Mouse (Mus musculus): ENCODE data around the gene Krtcap3. TPM values are rescaled to one million over a fixed set of nuclear protein-coding genes. Genes with fewer than 3 reads are reported as not detected.
"Not testable (repeated sequence)": the region's sequence is repeated elsewhere in the genome, so short reads cannot be mapped to it uniquely, and the experiment has no call there.

The Krtcap3 gene
- polyA plus RNA-seq (2012; rRNA removed): 48.1 and 56.2 TPM in 2 replicates

DNA sequence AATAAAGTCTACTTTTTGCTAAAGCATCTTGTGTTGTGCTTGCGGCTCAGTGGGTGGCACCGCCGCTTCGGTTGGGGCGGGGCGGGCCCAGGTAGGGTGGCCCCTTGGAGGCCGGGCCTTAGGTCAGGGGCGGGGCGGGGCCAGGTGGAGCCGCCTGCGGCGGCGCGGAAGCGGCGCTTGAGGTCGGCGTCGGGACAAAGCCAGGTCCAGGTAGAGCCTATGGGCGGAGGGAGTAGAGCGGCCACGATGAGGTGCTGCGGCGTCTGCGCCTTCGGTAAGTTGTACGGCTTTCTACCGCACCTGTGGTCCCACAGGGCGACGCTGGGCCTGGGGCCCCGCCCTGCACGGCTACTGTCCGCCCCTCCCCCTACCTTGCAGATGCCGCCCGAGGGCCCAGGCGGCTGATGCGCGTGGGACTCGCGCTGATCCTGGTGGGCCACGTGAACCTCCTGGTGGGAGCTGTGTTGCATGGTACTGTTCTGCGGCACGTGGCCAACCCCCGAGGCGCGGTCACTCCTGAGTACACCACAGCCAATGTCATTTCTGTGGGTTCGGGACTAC, at the start of gene Krtcap3:
TSS of gene Krtcap3 (plus strand) at position 151 of the 561 bp plus-strand sequence.
- Histone ChIP-seq H3K36me3 (ENCODE audit: control insufficient read depth, insufficient read depth, low read length) (peaks cover 49% of the 10 kb centered on the region), H3K27ac (ENCODE audit: control insufficient read depth, insufficient read depth, low read length) (no peak within 1 kb of the TSS), H3K4me1 (replicated peaks; ENCODE audit: control insufficient read depth, insufficient read depth, low read length) (0 out of 2 replicates have a peak, but pooled peaks cover 2% of the 10 kb centered on the region), H3K4me3 (ENCODE audit: control insufficient read depth, insufficient read depth, low read length) (peak within 1 kb of the TSS; percentile 52), H3K27me3 (ENCODE audit: control insufficient read depth, insufficient read depth, low read length) (no peaks in the 10 kb centered on the region)
- DNase-seq: peak; percentile 8
- 74% methylated on average over 47 of the region's 47 CpGs for WGBS
- TF ChIP-seq POLR2A (IDR thresholded peaks at IDR 0.05; ENCODE audit: control insufficient read depth, extremely low read depth, insufficient read depth, low read length, poor library complexity) (no peak), CTCF (IDR thresholded peaks at IDR 0.05; ENCODE audit: borderline replicate concordance, control insufficient read depth, extremely low read depth, insufficient read depth, low read length, poor library complexity) (no peak)

DNA sequence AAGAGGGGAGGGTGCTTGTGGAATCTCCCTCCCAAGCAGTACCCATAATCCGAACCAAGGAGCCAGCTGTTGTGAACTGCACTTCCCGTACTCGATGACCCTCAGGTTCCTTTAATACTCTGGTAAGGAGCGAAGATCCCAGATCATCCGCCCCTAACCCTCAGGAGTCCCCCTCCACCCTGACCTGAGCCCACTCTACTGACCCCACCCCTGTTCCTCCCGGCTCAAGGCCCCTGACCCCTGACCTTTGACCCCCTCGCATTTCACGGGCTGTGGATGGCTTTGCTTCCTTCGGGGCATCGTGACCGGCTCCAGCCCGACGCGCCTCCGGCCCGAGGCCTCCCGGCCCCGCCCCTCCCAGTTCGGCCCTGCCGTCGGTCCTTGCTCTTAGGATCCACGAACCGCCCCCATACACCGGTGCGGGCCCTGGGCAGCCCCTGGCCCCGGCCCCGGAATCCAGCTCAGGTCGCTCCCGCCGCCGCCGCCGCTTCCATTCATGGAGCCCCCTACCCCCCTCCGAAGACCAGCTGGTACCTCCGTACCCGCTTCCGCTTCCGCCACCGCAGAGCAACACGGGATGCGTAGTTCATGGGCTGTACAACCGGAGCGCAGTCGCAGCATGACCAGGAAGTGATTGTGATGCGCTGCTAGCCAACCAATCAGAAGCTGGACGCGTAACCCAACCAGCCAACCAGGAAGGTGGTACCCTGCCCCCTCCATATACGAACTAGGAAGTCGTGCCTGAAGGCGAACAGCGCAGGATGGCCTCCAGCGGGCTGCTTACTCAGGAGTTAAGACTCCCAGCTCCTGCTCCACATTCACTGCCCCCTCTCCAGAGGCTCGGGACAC, 49.5 kb upstream of the Krtcap3 start, which contains the start of gene Zfp513:
TSS of gene Zfp513 (minus strand) at position 562 of the 849 bp plus-strand sequence.
- DNase-seq: peak; percentile 93
- Histone ChIP-seq H3K27me3 (ENCODE audit: control insufficient read depth, insufficient read depth, low read length) (no peaks in the 10 kb centered on the region), H3K4me3 (ENCODE audit: control insufficient read depth, insufficient read depth, low read length) (peak within 1 kb of the TSS; percentile 63), H3K4me1 (replicated peaks; ENCODE audit: control insufficient read depth, insufficient read depth, low read length) (peaks cover 13% of the 10 kb centered on the region), H3K36me3 (ENCODE audit: control insufficient read depth, insufficient read depth, low read length) (peaks cover 64% of the 10 kb centered on the region), H3K27ac (ENCODE audit: control insufficient read depth, insufficient read depth, low read length) (peak within 1 kb of the TSS; percentile 26; the same call in 1 of the 2 replicates)
- under 1% methylated on average over 53 of the region's 53 CpGs for WGBS
- peak; percentile 88 for TF ChIP-seq POLR2A (IDR thresholded peaks at IDR 0.05; ENCODE audit: control insufficient read depth, extremely low read depth, insufficient read depth, low read length, poor library complexity)
- peak; percentile 55; the same call in 1 of the 2 replicates for TF ChIP-seq CTCF (IDR thresholded peaks at IDR 0.05; ENCODE audit: borderline replicate concordance, control insufficient read depth, extremely low read depth, insufficient read depth, low read length, poor library complexity)

DNA sequence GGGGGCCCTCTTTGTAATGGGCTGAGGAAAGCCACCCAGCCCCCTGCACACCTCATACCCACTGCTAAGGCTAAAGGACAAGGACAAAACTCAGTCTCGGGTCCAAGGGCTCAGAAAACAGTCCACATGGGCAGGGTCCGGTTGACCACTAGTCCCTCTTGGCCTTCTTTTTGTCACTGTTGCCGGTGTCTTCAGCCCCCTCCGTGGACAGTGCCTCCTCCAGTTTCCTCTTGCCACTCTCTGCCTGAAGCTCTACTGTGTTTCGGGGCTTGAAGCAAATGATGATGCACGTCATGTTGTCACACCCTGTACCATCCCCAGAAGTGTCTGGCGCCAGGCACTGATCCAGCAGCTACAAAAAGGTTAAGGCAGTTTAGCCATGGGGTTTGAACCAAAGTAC, 48.6 kb upstream of the Krtcap3 start:
- Histone ChIP-seq H3K4me1 (replicated peaks; ENCODE audit: control insufficient read depth, insufficient read depth, low read length) (peaks cover 13% of the 10 kb centered on the region), H3K36me3 (ENCODE audit: control insufficient read depth, insufficient read depth, low read length) (peaks cover 64% of the 10 kb centered on the region), H3K4me3 (ENCODE audit: control insufficient read depth, insufficient read depth, low read length) (no peak overlapping the region), H3K27ac (ENCODE audit: control insufficient read depth, insufficient read depth, low read length) (no peak overlapping the region), H3K27me3 (ENCODE audit: control insufficient read depth, insufficient read depth, low read length) (no peaks in the 10 kb centered on the region)
- no peak for DNase-seq
- TF ChIP-seq CTCF (IDR thresholded peaks at IDR 0.05; ENCODE audit: borderline replicate concordance, control insufficient read depth, extremely low read depth, insufficient read depth, low read length, poor library complexity): no peak
- no peak for TF ChIP-seq POLR2A (IDR thresholded peaks at IDR 0.05; ENCODE audit: control insufficient read depth, extremely low read depth, insufficient read depth, low read length, poor library complexity)
- WGBS: 96% methylated on average over 7 of the region's 7 CpGs

- Histone ChIP-seq H3K27me3 (ENCODE audit: control insufficient read depth, insufficient read depth, low read length) (no peaks in the 10 kb centered on the region), H3K4me1 (replicated peaks; ENCODE audit: control insufficient read depth, insufficient read depth, low read length) (peaks cover 13% of the 10 kb centered on the region), H3K36me3 (ENCODE audit: control insufficient read depth, insufficient read depth, low read length) (peaks cover 56% of the 10 kb centered on the region), H3K27ac (ENCODE audit: control insufficient read depth, insufficient read depth, low read length) (no peak overlapping the region), H3K4me3 (ENCODE audit: control insufficient read depth, insufficient read depth, low read length) (no peak overlapping the region)
- TF ChIP-seq CTCF (IDR thresholded peaks at IDR 0.05; ENCODE audit: borderline replicate concordance, control insufficient read depth, extremely low read depth, insufficient read depth, low read length, poor library complexity) (no peak), POLR2A (IDR thresholded peaks at IDR 0.05; ENCODE audit: control insufficient read depth, extremely low read depth, insufficient read depth, low read length, poor library complexity) (no peak)
- no peak for DNase-seq
- WGBS: 96% methylated on average over 2 of the region's 2 CpGs
Measured at GRCm38 (mm10) chr5:31203866-31204265, 47.6 kb upstream of the Krtcap3 start.

DNA sequence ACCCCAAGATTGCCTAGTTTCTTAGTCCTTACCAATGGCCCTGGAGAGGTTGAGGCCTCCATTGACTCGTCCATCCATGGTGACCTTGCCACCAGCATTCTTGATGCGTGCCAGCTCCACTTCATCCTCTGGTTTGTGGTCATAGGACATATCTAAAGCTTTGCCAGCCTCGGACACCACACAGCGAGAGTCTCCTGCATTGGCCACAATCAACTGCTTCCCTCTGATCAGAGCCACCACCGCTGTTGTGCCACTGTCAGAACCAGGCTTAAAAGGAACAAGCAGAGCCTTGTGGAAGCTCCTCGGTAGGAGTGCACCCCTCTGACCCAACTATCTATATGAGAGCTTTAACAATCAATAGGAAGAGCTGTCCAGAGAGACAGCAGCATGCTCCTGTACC, 47.1 kb upstream of the Krtcap3 start:
- Histone ChIP-seq H3K4me3 (ENCODE audit: control insufficient read depth, insufficient read depth, low read length) (no peak overlapping the region), H3K4me1 (replicated peaks; ENCODE audit: control insufficient read depth, insufficient read depth, low read length) (peaks cover 13% of the 10 kb centered on the region), H3K27me3 (ENCODE audit: control insufficient read depth, insufficient read depth, low read length) (no peaks in the 10 kb centered on the region), H3K27ac (ENCODE audit: control insufficient read depth, insufficient read depth, low read length) (no peak overlapping the region), H3K36me3 (ENCODE audit: control insufficient read depth, insufficient read depth, low read length) (peaks cover 50% of the 10 kb centered on the region)
- 96% methylated on average over 6 of the region's 6 CpGs for WGBS
- DNase-seq: no peak
- TF ChIP-seq CTCF (IDR thresholded peaks at IDR 0.05; ENCODE audit: borderline replicate concordance, control insufficient read depth, extremely low read depth, insufficient read depth, low read length, poor library complexity): no peak

DNA sequence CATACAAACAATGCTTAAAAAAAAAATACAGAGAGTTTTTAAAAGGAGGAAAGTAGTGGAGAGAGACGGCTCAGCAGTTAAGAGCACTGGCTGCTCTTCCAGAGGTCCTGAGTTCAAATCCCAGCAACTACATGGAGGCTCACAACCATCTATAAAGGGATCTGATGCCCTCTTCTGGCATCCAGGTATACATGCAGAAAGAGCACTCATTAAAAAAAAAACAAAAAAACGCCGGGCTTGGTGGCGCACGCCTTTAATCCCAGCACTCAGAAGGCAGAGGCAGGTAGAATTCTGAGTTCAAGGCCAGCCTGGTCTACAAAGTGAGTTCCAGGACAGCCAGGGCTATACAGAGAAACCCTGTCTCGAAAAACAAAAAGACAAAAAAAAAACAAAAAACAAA, 34.9 kb upstream of the Krtcap3 start:
- H3K27ac ChIP-seq (ENCODE audit: control insufficient read depth, insufficient read depth, low read length); DNase-seq; H3K27me3 ChIP-seq (ENCODE audit: control insufficient read depth, insufficient read depth, low read length); H3K36me3 ChIP-seq (ENCODE audit: control insufficient read depth, insufficient read depth, low read length); H3K4me3 ChIP-seq (ENCODE audit: control insufficient read depth, insufficient read depth, low read length); H3K4me1 ChIP-seq (replicated peaks; ENCODE audit: control insufficient read depth, insufficient read depth, low read length): not testable (repeated sequence)
- 88% methylated on average over 6 of the region's 6 CpGs for WGBS
